Mouse (Mus musculus): ENCODE measurements around the gene Slco1a6.
"Not testable (repeated sequence)": the region's sequence is repeated elsewhere in the genome, so short reads cannot be mapped to it uniquely, and the experiment has no call there.

Gene Slco1a6

DNA sequence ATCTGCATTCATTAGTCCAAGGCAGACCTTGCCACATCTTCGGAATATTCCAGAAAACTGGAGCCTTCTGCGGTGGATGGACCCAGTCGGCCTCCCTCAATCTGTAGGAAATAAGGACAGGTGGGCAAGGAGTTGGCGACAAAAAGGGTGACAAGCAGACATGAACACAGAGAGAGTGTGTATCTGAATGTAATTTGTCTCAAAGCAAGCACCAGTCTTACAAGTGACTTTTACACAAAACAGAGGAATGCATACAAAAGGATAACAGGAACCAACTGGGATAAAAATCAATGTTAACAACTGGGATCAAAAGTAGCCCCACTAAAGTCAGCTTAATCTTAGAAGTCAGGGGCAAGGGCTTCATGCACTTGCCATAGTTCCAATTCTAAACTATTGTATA, at the start of gene Slco1a6:
Slco1a6 (minus strand) TSS at position 101 of the 400 bp plus-strand sequence.
- DNase-seq (ENCODE audit: low spot score) = no peak

DNA sequence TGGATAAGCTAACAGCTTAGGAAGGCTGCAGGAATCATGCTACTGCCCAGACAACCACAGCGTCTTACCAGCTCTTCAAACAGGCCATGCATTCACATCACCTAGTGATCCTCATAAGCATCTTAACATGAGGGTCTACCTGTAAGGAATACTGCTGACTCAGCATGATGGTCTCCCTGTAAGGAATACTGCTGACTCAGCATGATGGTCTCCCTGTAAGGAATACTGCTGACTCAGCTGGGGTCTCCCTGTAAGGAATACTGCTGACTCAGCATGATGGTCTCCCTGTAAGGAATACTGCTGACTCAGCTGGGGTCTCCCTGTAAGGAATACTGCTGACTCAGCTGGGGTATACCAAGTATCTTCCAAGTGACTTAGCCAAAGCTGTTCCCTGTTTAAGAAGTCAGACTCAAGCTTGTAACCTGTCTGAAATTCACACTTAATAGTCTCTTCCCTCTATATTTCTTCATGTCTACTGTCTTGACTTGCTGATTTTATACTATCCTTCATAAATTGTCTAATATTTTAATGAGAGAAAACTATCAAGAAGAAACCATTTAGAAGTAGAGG, 42.5 kb upstream of the Slco1a6 start:
- DNase-seq (ENCODE audit: low spot score) = not testable (repeated sequence)

DNA sequence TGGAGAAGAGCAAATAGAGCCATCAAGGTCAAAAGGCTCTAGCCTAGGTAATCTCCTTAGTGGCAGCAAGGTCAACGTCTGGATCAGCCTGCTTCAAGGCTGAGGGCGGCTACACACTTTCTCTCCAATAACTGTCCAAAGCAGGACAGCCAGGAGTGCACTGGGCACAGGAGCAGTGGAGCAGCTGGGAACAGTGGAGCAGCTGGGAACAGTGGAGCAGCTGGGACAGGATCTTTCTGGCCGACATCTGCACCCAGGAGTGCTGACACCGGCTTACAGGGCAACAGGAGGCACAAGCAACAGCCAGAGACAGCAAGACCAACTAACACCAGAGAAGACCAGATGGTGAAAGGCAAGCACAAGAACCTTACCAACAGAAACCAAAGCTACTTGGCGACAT, 36.7 kb upstream of the Slco1a6 start:
- DNase-seq (ENCODE audit: low spot score) = no peak

DNA sequence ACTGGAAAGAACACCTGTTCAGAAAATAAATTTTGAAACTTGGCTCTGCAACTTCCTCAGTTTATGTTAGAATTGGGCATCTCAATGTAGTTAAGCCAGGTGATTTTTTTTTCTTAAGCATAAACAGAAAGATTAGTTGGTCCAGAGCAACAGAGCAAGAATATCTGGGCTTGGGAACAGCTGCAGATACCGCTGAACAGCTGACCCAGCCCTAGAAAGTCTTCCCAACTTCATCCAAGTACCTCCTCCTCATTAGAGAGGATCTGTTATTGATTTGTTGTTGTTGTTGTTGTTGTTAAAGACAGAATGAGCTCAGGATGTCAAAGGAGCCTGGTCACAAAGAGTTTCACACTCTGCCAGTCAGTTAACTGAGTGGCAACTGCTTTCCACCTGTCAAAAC, 31.1 kb upstream of the Slco1a6 start:
- no peak for DNase-seq (ENCODE audit: low spot score)

DNA sequence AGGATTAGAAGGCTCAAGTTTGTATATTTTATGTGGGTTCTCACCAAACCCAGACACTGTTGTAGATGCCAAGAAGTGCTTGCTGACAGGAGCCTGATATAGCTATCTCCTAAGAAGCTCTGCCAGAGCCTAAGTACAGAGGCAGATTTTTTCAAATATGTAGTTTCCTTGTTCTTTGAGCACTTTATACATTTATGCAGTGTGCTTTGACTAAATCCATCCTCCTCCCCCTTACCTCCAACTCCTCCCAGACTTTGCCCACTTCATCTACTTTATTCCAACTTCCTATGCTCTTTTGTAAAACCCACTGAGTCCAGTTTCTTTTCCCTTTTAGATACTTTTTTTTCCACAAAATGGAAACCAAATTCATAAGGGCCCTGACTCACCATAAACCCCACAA, 11.8 kb upstream of the Slco1a6 start:
- DNase-seq (ENCODE audit: low spot score) = no peak

DNA sequence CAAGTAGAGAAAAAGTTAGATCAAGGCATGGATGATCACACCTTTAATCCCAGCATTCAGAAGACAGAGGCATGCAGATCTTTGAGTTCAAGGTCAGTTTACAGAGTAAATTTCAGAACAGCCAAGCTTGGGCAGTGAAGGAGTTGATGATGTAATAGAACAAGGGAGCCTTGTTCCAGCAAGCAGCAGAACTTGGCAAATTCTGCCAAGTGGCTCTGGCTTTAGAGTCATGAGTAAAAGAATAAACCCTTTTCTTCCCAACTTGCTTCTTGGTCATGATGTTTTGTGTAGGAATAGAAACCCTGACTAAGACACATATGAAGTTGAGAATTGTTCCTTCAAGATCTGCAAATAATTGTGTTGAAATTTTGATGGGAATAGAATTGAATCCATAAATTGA, 3.5 kb upstream of the Slco1a6 start:
- no peak for DNase-seq (ENCODE audit: low spot score)

DNA sequence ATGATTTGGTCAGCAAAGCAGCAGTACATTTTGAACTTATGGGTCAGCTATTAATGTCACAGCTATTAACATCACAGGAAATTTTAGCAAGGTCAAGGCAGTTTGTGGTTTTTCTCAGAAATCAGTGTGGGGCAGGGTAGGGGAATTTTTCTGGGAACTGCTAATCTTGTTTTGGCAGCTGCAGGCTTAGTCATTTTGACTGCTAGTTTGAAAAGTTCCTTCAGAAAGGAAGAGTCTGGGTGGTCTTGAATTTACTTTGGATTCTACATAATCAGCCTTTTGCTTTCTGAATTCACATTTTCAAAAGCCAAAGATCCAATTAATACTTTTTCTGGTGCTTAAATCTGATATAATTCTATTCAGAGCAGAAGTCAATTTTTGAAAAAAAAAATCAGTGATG, 1.4 kb upstream of the Slco1a6 start:
- DNase-seq (ENCODE audit: low spot score) = no peak

DNA sequence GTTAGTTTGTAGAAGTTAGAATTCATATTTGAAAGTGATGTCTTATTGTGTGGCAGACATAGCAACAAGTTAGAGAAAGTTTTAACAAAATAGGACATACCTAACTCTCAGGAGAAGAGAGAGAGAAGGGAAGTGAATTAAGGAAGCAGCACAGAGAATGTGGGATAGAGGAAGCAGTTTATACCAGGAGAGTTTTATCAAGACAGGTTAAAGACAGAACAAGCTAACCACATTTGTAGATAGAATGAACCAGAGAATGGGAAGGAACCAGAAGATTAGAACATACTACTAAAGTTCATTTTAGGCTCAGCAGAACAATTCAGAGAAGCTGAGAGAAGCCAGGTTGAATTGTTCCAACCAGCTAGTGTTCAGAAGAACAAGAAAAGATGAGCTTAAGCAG, 7.8 kb downstream of the Slco1a6 start:
- DNase-seq (ENCODE audit: low spot score) = no peak

DNA sequence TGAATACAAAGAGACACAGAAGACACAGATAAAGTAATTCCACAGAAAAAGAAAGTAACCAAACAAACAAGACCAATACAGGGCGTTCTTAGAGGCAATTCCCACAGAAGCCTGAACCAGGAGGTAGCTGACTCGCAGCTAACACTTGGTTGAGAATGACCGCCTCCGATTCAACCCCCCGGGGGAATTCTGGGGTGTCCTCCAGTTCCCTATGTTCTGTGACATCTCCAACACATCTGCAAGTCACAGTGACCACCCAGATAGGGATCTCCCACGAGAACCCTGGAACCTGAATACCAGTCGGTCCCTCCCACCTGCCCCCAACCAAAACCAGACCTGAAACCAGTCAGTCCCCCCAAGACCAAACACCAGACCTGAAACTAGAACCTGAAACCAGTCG, 14.1 kb downstream of the Slco1a6 start:
- no peak for DNase-seq (ENCODE audit: low spot score)

DNA sequence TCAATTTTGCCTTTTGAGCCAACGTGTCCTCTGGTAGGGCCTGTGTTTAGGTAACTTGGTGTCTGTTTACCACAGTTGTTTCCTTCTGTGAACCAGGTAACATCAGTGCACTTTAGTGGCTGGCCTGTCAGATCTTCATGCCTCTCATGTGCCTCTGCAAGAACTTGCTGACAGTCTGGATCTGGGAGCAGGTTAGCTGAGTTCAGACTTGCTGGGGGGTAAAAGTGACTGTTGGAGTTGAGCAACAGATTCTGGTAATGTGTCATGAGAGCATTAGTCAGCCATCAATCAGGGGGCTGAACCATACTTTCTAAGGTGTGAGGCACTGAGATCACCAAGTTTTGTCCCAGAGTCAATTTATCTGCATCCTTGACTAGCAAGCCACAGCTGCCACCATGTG, 16.4 kb downstream of the Slco1a6 start:
- DNase-seq (ENCODE audit: low spot score) = no peak

DNA sequence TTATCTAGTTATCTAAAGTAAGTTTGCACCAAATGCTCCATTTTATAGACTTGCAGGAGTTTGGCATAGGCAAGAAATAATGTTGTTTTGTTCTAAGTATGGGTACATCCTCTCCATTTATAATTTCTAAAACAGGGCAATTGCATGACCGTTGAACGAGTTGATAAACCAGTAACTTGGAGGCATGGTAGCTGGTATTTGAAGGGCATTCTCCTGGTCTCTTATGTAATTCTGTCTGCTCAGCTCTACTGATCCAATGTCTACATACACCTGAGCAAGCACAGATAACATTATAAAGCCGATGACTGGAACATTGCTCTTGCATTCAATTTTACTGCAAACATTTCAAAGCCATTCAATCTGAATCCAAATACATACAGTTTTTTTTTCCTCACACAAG, 20.9 kb downstream of the Slco1a6 start:
- no peak for DNase-seq (ENCODE audit: low spot score)

DNA sequence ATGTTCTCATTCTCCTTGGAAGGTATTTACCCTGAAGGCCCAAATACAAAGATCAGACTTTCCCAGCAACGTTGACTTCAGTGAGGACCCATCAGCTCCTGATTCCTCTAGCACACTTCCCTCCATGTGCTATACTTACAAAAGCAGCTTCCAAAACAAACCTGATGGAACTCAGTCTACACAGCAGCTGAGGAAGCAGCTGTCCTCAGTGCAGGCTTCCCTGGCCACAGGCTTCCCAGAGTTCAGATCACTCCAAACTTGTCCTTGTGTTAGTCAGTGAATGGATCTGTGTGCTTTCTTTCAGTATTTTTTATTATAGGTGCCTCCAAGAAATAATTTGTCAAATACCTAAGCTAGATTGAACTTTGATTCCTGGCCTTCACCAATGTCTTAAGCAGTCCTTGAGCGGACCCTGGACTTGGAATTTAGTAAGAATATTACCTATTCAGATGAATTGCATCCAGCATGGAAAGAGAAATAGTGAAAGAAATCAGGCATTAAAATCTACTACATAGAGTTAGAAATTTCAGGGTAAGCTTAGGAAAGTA, 22.4 kb downstream of the Slco1a6 start:
- DNase-seq (ENCODE audit: low spot score) = no peak

DNA sequence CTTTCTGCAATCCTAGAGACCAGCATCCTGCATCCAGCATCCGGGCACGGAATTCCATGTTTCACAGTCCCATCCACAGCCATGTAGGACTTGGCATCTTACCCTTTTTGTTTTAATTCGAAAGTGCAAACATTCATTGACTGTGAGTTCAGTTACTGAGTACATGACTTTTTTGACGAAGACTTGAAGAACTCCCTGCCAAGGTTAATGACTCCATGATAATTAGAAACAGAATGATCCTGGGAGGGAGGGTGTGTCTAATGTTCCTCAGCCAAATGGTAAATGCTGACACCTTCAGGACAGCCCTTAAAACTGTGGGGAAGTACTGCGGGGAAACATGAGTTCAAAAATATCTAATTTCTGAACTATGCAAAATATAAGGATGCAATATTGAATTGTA, 44.9 kb downstream of the Slco1a6 start:
- DNase-seq (ENCODE audit: low spot score) = no peak

DNA sequence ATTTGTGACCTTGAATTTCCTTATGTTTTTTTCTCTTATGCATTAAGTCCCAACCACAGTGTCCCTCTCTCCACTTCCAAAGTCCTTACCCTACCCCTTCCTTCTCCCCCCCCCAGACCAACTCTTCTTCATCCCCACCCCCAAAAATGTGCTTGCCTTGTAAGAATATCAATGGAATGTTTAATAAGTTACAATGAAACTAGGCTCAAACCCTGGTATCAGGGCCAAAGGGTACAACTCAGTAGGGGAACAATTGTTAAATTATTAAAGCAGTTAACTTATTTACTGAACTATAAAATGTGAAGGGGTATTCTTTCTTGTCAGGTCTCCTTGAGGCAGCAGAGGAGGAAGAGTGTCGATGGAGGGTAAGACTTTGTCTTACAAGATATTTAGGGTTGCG, 47.1 kb downstream of the Slco1a6 start:
- DNase-seq (ENCODE audit: low spot score) = no peak

DNA sequence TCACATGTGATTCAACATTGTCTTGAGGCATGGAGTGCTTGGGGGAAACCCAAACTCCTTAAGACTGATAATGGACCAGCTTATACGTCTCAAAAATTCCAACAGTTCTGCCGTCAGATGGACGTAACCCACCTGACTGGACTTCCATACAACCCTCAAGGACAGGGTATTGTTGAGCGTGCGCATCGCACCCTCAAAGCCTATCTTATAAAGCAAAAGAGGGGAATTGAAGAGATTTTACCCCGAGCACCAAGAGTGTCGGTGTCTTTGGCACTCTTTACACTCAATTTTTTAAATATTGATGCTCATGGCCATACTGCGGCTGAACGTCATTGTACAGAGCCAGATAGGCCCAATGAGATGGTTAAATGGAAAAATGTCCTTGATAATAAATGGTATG, 54.2 kb downstream of the Slco1a6 start:
- DNase-seq (ENCODE audit: low spot score) = not testable (repeated sequence)

DNA sequence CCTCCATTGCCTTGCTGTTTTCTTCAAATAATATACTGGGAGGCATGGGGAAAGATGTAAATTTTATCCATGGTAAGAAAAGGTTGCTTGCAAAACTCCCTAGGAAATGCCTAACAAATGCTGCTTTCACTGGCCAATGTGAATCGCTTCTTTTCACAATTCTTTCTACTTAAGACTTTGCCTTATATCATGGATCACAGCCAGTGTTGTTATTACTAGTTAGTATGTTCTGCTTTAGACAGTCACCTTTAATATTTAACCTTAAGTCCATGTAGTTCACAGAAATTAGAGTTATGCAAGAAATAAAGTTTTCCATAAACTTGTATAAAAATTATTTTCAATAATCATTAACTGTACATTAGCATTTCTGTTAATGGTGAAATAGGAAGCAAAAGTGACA, 60.0 kb downstream of the Slco1a6 start:
- no peak for DNase-seq (ENCODE audit: low spot score)

DNA sequence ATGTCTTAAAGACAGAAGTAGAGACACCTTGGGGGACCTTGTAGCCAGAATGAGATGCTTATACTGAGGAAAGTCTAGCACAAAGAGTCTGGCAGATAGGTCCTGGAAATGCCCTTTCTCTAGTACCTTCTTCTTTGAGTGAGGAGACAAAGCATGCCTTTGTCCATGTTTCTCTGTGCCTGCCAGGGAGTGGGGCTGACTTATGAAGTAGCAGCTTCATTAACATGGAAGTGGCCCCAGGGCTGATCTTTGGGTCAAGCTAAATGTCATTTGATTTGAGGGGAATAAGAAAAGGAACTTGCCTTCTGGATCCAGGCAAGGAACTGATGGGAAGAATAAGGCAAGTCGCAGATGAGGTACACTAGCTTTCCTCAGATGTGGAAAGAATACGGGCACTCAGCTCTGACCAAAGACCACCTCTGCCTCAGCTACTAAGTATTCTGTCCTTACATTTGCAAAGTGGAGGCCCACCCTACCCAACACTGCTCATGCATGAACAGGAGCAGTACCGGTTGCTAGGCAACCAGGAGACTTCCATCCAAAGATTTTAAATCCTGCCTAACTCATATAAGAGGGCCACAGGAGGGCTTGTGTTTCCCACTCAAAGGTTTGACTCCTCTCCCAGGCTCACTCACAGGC, 96.5 kb downstream of the Slco1a6 start:
- no peak for DNase-seq (ENCODE audit: low spot score)

DNA sequence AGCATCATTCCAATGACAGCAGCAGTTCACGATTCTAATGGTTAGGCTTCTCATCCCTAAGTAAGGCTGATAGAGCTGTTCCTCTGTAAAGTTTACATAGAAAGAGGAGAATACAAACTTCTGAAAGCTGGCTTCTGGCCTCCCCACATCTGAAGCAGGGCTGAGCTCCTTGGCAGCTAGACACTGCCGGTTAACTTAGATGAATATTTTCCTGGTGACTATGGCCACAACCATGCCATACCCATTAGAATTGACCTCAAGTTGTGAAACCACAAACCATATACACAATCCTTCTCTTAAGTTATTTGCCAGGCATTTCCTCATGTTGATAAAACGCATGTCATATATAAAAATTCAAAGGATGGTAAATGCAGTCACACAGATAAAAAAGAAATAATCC, 117.2 kb downstream of the Slco1a6 start:
- DNase-seq (ENCODE audit: low spot score) = no peak

DNA sequence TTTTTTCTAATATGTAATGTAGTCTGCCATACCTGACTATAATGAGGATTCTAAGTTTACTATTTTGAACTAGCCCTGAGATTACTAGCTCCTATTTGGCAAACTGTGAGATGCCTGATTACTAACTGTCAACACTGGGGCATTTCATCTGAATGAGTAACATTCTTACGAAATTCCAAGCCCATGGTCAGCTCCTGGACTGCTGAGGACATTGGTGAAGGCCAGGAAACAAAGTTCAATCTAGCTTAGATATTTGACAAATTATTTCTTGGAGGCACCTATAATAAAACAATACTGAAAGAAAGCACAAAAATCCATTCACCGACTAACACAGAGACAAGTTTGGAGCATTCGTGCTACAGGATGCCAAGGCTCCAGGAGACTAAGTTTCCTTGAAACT, 150.0 kb downstream of the Slco1a6 start:
- not testable (repeated sequence) for DNase-seq (ENCODE audit: low spot score)

DNA sequence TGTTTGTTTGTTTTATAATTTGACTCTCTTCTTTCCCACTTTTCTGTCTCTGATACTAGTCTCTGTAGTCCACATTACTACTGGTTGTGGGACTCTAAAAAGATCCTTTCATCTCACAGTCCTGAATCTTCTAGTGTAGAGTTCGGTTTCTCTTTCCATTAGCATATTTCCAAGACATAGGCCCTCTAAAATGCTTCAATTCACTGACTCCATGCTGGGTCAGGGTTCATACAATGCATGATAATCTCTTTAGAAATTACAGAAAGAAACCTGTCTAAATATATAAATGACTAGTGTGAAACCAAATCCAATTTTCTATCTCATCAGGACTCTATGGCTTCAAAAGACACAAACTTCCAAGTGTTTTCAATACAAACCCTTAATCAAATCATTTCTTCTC, 160.6 kb downstream of the Slco1a6 start:
- DNase-seq (ENCODE audit: low spot score) = no peak

DNA sequence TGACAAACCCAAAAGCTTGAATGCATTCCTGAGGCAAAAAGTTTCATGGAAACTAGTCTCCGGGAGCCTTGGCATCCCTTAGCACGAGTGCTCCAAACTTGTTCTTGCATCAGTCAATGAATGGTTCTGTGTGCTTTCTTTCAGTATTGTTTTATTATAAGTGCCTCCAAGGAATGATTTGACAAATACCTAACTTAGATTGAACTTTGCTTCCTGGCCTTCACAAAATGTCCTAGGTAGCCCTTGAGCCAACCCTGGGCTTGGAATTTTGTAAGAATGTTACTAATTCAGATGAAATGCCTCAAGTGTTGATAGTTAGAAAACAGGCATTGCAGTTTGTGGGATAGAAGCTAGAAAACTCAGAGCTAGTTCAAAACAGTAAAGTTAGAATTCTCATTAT, 162.6 kb downstream of the Slco1a6 start:
- no peak for DNase-seq (ENCODE audit: low spot score)

DNA sequence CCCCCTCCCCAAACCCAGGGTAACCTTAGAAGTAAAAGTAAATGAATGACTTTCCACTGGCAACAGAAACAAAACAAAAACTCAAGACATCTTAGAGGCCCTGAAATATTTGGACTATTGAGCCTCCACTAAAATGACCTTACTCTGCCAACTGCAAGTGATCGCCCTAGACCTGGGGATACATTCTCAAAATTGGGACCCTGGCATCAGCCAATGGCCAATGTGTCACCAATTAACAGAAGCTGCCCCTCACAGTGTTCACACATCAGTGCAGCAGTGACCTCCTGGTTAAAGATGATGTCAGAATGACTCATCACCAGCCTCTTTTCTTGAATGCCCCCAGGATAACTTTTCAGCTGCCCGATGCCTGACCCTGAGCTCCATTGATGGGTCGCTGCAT, 166.4 kb downstream of the Slco1a6 start:
- no peak for DNase-seq (ENCODE audit: low spot score)

DNA sequence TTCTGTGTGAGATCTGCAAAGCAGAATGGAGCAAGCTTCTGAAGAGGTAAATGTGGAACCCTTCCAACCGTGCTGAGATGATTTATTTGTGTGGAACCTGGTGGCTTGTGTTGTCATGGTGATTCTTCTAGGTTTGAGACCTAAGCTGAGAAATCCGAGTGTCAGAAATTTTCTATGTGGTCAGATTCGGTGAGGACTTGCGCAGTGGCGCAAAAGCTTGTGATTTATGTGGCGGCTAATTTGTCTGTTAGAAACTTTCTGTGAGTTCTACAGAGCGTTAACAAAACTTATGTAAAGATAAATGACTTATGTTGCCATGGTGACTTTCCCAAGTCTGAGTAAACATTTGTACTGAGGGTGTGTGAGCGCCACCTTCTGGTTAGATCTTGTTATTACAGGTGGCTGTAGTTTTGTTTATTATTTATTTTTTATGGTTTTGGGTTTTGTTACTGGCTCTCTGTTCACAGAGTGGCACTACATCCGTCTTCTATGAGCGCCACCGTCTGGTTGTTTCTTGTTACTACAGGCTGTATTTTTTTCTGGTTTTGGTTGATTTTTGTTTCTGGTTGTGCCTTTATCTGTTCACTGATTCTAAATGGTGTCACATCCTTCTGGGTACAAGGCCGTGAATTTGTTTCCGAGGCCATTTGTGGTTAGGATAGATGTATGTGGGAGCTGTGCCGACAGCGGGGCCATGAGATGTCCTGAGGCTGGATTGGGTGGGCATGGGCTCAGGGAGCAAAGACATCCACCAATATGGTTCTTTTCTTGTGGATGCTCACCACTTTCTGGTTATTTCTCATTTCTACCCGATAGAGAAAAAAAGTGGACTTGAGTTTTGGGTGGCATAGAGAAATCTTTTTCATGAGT, 167.8 kb downstream of the Slco1a6 start:
- peak; percentile 58 for DNase-seq (ENCODE audit: low spot score)

Measured in testis, postnatal 10 days (tissue).